Mouse (Mus musculus) intestine, embryonic 15.5 days (tissue): ENCODE measurements around the gene Tbc1d2b. TPM values are rescaled to one million over a fixed set of nuclear protein-coding genes. Genes with fewer than 3 reads are reported as not detected.

Experiments used
- ATAC-seq: fragments of 200-750 bp; cut with Nextera tagmentation; 2 replicates; pipeline ENCODE4 v1.8.0; 2017; ENCODE audit warnings: moderate TSS enrichment, moderate library complexity
- H3K27ac ChIP-seq: fragments of 300-500 bp; sonication (generic); 2 replicates; pipeline ENCODE4 v1.5.1; 2015; ENCODE audit warnings: mild to moderate bottlenecking, inconsistent platforms
- H3K27me3 ChIP-seq: fragments of 300-500 bp; sonication (generic); replicated peaks from 2 replicates; pipeline ENCODE4 v1.6.1; 2015; ENCODE audit warnings: inconsistent platforms
- H3K36me3 ChIP-seq: fragments of 300-500 bp; sonication (generic); 2 replicates; pipeline ENCODE4 v1.6.1; 2015; ENCODE audit warnings: inconsistent platforms
- H3K4me1 ChIP-seq: fragments of 300-500 bp; sonication (generic); replicated peaks from 2 replicates; pipeline ENCODE4 v1.6.1; 2015; ENCODE audit warnings: inconsistent platforms
- H3K4me2 ChIP-seq: fragments of 300-500 bp; sonication (generic); replicated peaks from 2 replicates; pipeline ENCODE4 v1.6.1; 2015; ENCODE audit warnings: mild to moderate bottlenecking, inconsistent platforms
- H3K4me3 ChIP-seq: fragments of 300-500 bp; sonication (generic); replicated peaks from 2 replicates; pipeline ENCODE4 v1.5.1; 2015; ENCODE audit warnings: inconsistent platforms
- H3K9ac ChIP-seq: fragments of 300-500 bp; sonication (generic); 2 replicates; pipeline ENCODE4 v1.6.1; 2015; ENCODE audit warnings: inconsistent platforms
- H3K9me3 ChIP-seq: fragments of 300-500 bp; sonication (generic); 2 replicates; pipeline ENCODE4 v1.6.1; 2016; ENCODE audit warnings: inconsistent platforms
- WGBS: fragments of 180-500 bp; shearing (Covaris S2); methylation state at CpG from one replicate; pipeline ENCODE4 v1.1.7; 2015; 5-methylcytosine and 5-hydroxymethylcytosine counted together
- polyA plus RNA-seq: library from polyadenylated mRNA; unstranded; fragments of >200 nt; fragmentation: Nextera tagmentation; extraction: Ambion mirVana; gene quantifications from 2 replicates; pipeline ENCODE4 v1.2.1, GENCODE M21; 2015

Gene Tbc1d2b
- polyA plus RNA-seq, 1 experiment from 2014 or later: 14.9 TPM

DNA sequence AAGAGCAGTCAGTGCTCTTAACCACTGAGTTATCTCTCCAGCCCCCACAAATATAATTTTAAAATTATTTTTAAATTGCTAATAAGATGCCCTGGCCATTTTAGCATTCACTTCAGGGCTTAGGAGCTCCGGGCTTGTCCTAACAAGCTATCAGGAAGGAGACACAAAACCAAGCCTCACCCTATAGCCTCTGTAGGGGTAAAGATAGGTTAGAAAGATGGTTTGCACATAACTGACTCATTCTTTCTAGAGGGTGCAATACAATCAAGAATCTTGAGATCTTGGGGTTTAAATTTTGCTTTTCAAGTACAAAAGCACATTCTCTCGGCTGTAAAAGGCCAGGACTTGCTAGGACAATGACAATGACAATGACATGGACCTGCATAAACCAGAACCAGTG, 21.6 kb downstream of the Tbc1d2b start:
- Histone ChIP-seq H3K9ac (no peak overlapping the region), H3K27me3 (no peaks in the 10 kb centered on the region), H3K4me3 (no peak overlapping the region), H3K4me1 (no peaks in the 10 kb centered on the region; the same call in 1 of the 2 replicates), H3K27ac (no peak overlapping the region), H3K9me3 (no peaks in the 10 kb centered on the region), H3K4me2 (no peak overlapping the region), H3K36me3 (peaks cover 21% of the 10 kb centered on the region)
- WGBS: 88% methylated on average over 2 of the region's 2 CpGs
- no peak for ATAC-seq

DNA sequence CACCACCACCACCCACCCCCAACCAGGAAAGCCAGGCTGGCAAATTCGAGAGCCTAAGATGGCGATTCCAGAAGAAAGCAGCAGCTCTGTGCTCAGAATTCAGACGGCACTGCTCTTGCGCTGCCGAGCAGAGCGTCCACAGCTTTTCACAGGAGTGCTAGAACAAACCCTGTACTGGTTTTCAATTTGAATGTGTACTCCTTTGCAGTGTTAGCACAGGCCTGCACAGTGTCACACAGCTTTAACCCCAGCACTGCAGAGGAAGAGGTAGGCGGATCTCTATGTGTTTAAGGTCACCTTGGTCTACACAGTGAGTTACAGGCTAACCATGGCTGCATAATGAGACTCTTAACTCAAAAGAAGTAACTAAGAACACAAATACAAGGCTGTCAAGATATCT, 22.3 kb downstream of the Tbc1d2b start:
- Histone ChIP-seq H3K9ac (no peak overlapping the region), H3K27me3 (no peaks in the 10 kb centered on the region), H3K4me1 (no peaks in the 10 kb centered on the region; the same call in 1 of the 2 replicates), H3K9me3 (no peaks in the 10 kb centered on the region), H3K27ac (no peak overlapping the region), H3K36me3 (peaks cover 21% of the 10 kb centered on the region), H3K4me3 (no peak overlapping the region), H3K4me2 (no peak overlapping the region)
- ATAC-seq: no peak
- WGBS: 76% methylated on average over 7 of the region's 7 CpGs

DNA sequence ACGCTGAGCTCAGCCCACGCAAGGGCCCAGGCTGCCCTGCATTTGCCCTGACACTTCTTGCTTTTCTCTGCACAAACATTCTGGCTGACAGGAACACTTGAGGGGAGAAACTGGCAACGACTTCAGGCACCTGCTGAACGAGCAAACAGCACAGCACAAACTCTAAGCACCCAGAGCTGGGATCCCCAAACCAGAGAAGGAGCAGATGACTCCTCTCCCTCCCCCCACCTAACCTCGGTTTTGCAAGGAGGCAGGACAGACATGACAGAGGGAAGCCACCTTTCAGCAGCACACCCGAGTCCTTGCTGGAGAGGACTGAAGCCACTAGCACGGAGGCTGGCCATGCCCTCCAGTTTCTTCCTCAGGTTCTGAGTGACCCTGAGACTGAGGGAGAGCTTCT, 23.3 kb downstream of the Tbc1d2b start:
- Histone ChIP-seq H3K4me3 (no peak overlapping the region), H3K9me3 (no peaks in the 10 kb centered on the region), H3K27me3 (no peaks in the 10 kb centered on the region), H3K4me2 (no peak overlapping the region), H3K4me1 (no peaks in the 10 kb centered on the region; the same call in 1 of the 2 replicates), H3K9ac (no peak overlapping the region), H3K27ac (no peak overlapping the region), H3K36me3 (peaks cover 21% of the 10 kb centered on the region)
- 81% methylated on average over 7 of the region's 7 CpGs for WGBS
- no peak for ATAC-seq

DNA sequence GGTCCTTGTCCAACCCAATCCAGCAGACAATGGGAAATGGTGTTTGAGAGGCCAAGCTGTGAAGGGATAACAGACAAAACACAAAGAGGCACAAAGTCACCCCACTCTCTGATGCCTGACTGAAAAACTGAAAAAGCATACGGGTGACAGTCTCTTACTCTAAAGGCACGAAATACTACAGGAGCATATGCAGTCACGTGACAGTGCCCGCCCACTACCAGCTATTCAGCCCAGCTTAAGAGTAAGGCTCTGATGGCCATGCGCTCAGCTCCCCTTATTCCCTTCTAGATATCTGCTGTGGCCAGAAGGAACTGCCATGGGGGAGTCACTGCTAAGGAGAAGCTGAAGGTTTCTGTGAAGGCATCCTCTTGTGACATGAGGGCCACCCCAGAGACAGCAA, 24.8 kb downstream of the Tbc1d2b start:
- Histone ChIP-seq H3K27ac (no peak overlapping the region), H3K4me1 (no peaks in the 10 kb centered on the region), H3K36me3 (peaks cover 21% of the 10 kb centered on the region), H3K27me3 (no peaks in the 10 kb centered on the region), H3K9ac (no peak overlapping the region), H3K9me3 (no peaks in the 10 kb centered on the region), H3K4me3 (no peak overlapping the region), H3K4me2 (no peak overlapping the region)
- WGBS: 93% methylated on average over 5 of the region's 5 CpGs
- no peak for ATAC-seq

DNA sequence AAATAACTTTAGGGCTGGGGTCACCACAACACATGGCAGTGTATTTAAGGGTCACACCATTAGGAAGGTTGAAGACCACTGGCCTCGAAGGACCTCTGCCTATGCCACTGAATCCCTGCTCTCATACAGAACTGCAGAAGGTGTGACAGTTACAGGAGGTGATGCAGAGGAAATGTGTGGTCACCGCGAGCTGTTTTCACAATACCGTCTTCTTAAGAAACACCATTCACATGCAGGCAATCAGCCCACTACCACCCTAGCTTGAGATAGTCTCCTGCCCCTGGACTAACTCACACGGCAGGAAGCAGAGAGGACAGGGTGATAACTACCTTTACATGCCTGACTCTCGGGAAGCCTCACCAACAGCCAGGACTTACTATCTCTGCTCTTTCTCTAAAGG, 25.4 kb downstream of the Tbc1d2b start:
- Histone ChIP-seq H3K27ac (no peak overlapping the region), H3K9me3 (no peaks in the 10 kb centered on the region), H3K4me1 (no peaks in the 10 kb centered on the region), H3K9ac (no peak overlapping the region), H3K36me3 (peaks cover 21% of the 10 kb centered on the region), H3K4me3 (no peak overlapping the region), H3K27me3 (no peaks in the 10 kb centered on the region), H3K4me2 (no peak overlapping the region)
- ATAC-seq: no peak
- WGBS: 89% methylated on average over 6 of the region's 6 CpGs

DNA sequence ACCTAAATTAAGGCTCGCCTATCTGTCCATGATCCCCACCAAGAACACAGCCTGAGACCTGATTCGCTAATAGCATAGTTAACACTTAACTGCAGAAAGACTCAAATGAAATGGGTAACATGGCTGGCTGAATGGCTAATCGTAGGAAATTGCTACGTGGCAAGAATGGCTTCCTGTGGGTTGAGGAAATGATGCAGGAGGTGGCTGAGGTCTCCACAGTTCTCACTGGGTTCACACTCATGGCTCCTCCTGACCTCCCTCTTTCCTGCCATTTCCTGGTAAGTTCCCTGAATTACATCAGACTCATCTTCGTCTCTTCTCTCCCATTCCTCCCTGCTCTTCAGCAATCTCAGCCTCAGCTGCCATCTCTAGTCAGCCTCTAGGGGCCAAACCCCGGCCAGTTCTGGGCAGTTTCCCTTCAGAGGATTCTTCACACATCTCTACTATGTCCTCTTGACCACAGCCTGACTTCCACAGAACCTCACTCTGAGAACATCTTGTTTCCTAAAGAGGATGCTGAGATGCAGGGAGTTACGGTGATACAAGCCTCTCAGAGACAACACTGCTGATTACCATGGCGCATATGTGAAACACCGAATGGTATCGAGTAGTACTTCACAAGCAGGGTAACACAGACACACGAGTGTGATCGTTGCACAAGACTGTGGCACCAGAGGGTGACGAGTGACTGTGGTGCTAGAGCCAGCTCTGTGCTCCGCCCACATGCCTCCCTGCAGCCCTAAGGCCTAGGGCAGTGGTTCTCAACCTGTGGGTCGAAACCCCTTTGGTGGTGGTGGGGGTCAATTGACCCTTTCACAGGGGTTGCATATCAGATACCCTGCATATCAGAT, 26.1 kb downstream of the Tbc1d2b start:
- Histone ChIP-seq H3K27ac (no peak overlapping the region), H3K4me2 (no peak overlapping the region), H3K9me3 (no peaks in the 10 kb centered on the region), H3K36me3 (peaks cover 21% of the 10 kb centered on the region), H3K9ac (no peak overlapping the region), H3K27me3 (no peaks in the 10 kb centered on the region), H3K4me3 (no peak overlapping the region), H3K4me1 (no peaks in the 10 kb centered on the region)
- no peak for ATAC-seq
- 88% methylated on average over 15 of the region's 15 CpGs for WGBS

DNA sequence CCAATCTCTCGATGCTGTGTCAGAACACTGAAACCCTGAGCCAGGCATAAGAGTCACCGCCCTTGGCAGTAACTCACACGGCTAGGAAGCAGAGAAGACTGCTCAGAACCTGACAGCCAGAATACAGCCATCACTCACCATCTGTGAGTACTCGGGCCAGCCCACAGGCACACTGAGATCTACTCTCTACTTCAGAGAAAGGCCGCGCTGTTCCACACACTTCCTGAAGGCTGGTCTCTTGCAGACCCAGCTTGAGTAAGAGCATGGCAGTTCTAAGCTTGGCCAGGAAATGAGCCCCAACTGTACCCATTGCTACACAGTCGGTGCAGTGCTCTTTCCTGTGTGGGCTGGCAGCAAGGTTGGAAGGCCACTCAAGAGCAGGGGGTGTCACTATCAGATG, 27.7 kb downstream of the Tbc1d2b start:
- WGBS: 81% methylated on average over 7 of the region's 7 CpGs

DNA sequence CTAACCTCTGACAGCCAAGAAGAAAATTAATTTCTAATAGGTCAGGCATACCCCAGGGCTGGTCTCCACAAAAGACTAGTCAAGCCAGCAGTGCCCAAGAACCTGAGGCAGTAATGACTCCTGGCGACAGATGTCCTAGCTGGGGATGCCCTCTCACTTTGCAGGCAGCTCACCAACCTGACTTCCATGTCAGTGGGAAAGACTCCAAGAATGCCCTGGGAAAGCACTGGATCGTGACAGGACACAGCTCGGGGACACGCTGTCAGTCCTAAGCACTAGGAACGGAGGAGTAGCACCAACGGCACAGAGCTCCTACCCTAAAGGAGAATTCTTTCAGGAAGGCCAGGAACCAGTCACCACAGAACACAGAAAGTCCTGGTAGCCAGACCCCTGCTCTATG, 28.3 kb downstream of the Tbc1d2b start:
- H3K4me2 ChIP-seq: no peak overlapping the region
- no peaks in the 10 kb centered on the region for H3K4me1 ChIP-seq
- no peaks in the 10 kb centered on the region for H3K9me3 ChIP-seq
- no peak overlapping the region for H3K27ac ChIP-seq
- 91% methylated on average over 6 of the region's 6 CpGs for WGBS
- ATAC-seq: no peak
- H3K9ac ChIP-seq: no peak overlapping the region
- peaks cover 13% of the 10 kb centered on the region for H3K36me3 ChIP-seq
- no peaks in the 10 kb centered on the region for H3K27me3 ChIP-seq
- no peak overlapping the region for H3K4me3 ChIP-seq

More for the DNA sequence above, 27.7 kb downstream of the Tbc1d2b start:
- no peak overlapping the region for H3K4me2 ChIP-seq
- H3K4me1 ChIP-seq: no peaks in the 10 kb centered on the region
- H3K27ac ChIP-seq: no peak overlapping the region
- no peak overlapping the region for H3K9ac ChIP-seq
- H3K36me3 ChIP-seq: peaks cover 14% of the 10 kb centered on the region
- ATAC-seq: no peak
- H3K27me3 ChIP-seq: no peaks in the 10 kb centered on the region
- H3K4me3 ChIP-seq: no peak overlapping the region
- no peaks in the 10 kb centered on the region for H3K9me3 ChIP-seq

DNA sequence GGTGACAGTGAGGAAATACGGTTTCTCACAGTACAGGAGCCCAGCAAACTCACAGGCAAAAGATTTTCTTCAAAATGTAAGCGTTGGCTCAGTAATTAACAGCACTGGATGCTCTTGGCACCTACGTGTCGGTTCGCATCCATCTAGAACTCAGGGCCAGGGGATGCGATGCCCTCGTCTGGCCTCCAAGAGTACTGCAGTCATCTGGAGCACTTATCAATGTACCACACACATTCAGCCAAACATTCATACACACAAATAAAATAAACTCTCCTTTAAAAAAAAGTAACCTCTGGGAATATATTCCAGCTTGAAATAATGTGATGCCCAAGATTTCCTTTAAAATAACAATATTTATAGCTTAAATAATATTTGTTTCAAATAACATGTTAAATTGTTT, 29.0 kb downstream of the Tbc1d2b start:
- Histone ChIP-seq H3K4me2 (no peak overlapping the region), H3K9me3 (no peaks in the 10 kb centered on the region), H3K27ac (no peak overlapping the region), H3K4me3 (no peak overlapping the region), H3K4me1 (no peaks in the 10 kb centered on the region), H3K36me3 (peaks cover 6% of the 10 kb centered on the region; the same call in 1 of the 2 replicates), H3K27me3 (no peaks in the 10 kb centered on the region), H3K9ac (no peak overlapping the region)
- ATAC-seq: no peak
- WGBS: 72% methylated on average over 7 of the region's 7 CpGs

DNA sequence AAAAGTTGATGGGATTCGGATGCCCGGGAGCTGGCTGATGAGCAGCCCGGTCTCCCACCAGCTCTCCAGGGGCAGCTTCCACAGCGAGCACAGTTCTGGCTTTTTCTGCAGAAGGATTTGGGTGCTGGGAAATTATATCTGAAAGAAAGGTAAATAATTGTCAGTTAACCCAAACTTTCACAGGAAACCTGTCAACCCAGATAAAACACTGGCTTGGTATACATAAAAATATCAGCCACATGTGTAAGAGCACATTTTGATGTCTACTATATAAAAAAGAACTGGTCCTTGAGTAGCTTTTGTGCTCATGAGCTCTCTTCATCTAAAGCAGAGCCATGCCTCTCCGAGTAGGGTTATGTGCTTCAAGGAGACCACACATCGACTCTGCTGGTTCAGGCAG, 29.6 kb downstream of the Tbc1d2b start:
- 54% methylated on average over 6 of the region's 6 CpGs for WGBS

DNA sequence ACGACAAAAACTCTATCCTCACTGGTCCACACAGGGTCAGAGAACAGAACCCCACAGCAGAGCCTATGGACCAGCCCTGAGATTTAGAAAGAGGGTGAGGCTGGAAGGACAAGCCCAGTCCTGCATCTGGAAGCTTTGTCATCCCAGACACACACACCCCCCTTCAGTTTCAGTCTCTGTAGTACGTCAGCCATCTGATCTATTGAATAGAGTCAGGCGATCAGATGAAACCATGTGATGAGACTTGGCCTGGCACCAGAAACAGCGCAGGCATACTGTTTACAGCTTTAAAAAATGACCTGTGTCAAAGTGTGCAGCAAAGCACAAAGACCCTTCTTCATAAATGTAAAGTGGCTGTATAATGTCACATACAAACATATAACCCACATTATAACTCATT, 30.0 kb downstream of the Tbc1d2b start:
- H3K4me1 ChIP-seq: no peaks in the 10 kb centered on the region
- peaks cover 4% of the 10 kb centered on the region; the same call in 1 of the 2 replicates for H3K36me3 ChIP-seq
- no peak for ATAC-seq
- H3K27ac ChIP-seq: no peak overlapping the region
- H3K9me3 ChIP-seq: no peaks in the 10 kb centered on the region
- H3K4me3 ChIP-seq: no peak overlapping the region
- H3K4me2 ChIP-seq: no peak overlapping the region
- 53% methylated on average over 4 of the region's 4 CpGs for WGBS
- H3K9ac ChIP-seq: no peak overlapping the region
- H3K27me3 ChIP-seq: no peaks in the 10 kb centered on the region

More for the DNA sequence above, 29.6 kb downstream of the Tbc1d2b start:
- Histone ChIP-seq H3K27ac (no peak overlapping the region), H3K4me1 (no peaks in the 10 kb centered on the region), H3K9me3 (no peaks in the 10 kb centered on the region), H3K36me3 (peaks cover 4% of the 10 kb centered on the region; the same call in 1 of the 2 replicates), H3K27me3 (no peaks in the 10 kb centered on the region), H3K4me2 (no peak overlapping the region), H3K4me3 (no peak overlapping the region), H3K9ac (no peak overlapping the region)
- ATAC-seq: no peak

DNA sequence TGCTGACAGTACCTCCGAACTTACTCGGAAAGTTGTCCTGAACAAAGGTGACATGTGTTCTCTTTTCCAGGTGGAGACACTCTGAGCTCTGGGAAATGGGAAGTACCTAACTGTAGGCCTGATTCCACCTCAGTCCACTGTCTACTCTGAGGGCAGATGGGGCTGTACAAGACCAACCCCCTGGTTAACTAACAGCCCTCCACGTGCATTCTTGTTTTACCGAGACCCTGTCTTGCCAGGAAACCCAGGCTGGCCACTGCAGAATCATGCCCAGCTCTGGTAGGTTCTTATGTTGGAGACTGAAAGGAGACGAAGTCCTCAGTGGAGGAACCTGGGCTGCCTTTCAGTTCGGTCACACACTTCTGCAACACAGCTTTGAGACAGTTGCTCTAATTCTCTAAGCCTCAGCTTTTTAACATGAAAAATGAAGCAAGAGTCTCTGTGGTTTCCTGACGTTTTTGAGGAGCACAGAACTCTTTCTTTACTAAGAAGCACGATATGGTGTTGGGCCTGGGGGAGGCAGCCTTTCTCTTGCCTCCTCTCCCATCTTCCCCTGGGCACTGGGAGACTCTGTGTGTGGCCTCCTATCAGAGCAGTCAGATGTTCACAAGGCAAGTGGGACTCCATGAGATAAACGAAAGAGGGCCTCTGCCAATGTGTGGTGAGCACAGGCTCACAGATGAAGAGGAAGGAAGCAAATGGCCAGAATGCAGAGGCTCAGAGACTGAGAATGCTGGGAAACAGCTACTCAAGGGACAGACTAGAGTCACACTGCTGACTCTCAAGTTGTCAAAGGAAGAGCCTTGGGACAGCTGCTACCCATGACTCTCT, 33.2 kb downstream of the Tbc1d2b start:
- no peaks in the 10 kb centered on the region for H3K4me1 ChIP-seq
- WGBS: 74% methylated on average over 9 of the region's 9 CpGs
- H3K4me2 ChIP-seq: no peak overlapping the region
- no peak overlapping the region for H3K27ac ChIP-seq
- peak; percentile 69; the same call in 1 of the 2 replicates for ATAC-seq
- no peak overlapping the region for H3K4me3 ChIP-seq
- H3K9ac ChIP-seq: no peak overlapping the region
- H3K36me3 ChIP-seq: no peaks in the 10 kb centered on the region; the same call in 1 of the 2 replicates
- no peaks in the 10 kb centered on the region for H3K27me3 ChIP-seq
- no peaks in the 10 kb centered on the region for H3K9me3 ChIP-seq
